Mouse (Mus musculus) gastrocnemius, postnatal 36 days (tissue): ENCODE measurements around the gene Eef1e1. TPM values are rescaled to one million over a fixed set of nuclear protein-coding genes. Genes with fewer than 3 reads are reported as not detected.

Experiments used
- total RNA-seq, 2 experiments: library from RNA; stranded (reverse); gene quantifications; 2 replicates each; pipeline ENCODE4 v1.2.3; 2021

The Eef1e1 gene
- total RNA-seq, 2 experiments from 2014 or later: 11.8 to 13.3 TPM

Other genes with a start within 250 kb of the Eef1e1 start
- gene Txndc5, start 130.2 kb downstream of the Eef1e1 start, total RNA-seq: 10 to 100 TPM; 24.4 to 26.8 TPM
- 1 to 10 TPM; 6.6 TPM for gene Bloc1s5, start 23.9 kb downstream of the Eef1e1 start, total RNA-seq